Mouse (Mus musculus) brain, embryonic 14.5 days (tissue): ENCODE measurements at regions not wholly inside any gene's neighbourhood (a gene's known extent, or its start where the extent isn't known, plus 50 kb on each side); places are given as distances from the start of the nearest gene placed in this dataset.

ENCODE experiments used
- CTCF ChIP-seq: fragments of 200-500 bp; IDR thresholded peaks from 2 replicates; pipeline ENCODE4 v1.5.1; 2012; ENCODE audit warnings: inconsistent platforms, mild to moderate bottlenecking, moderate library complexity, borderline replicate concordance; ENCODE audit not compliant: insufficient read depth, insufficient read length; ENCODE audit errors: extremely low read depth
- POLR2A ChIP-seq: fragments of 200-500 bp; IDR thresholded peaks from 2 replicates; pipeline ENCODE4 v1.6.1; 2012; ENCODE audit warnings: mild to moderate bottlenecking, inconsistent platforms, borderline replicate concordance; ENCODE audit not compliant: poor library complexity, insufficient read depth, insufficient read length, severe bottlenecking; ENCODE audit errors: extremely low read depth

- TF ChIP-seq POLR2A (no peak), CTCF (no peak)
These were observed 350.5 kb upstream of the Id4 start for GRCm38 (mm10) chr13:47910531-47910910.
